Mouse (Mus musculus) left cerebral cortex, adult 8-10 months (tissue): ENCODE data around the gene Esyt2. TPM values are rescaled to one million over a fixed set of nuclear protein-coding genes. Genes with fewer than 3 reads are reported as not detected.

Experiments used
- DNase-seq, 2 experiments: peaks; one replicate each; pipeline ENCODE4 v3.0.0; 2022; ENCODE audit warnings: low spot score in 2 of 2
- total RNA-seq, 4 experiments: library from RNA; stranded (reverse); gene quantifications; 2 replicates each; pipeline ENCODE4 v1.2.4; 2022

The Esyt2 gene
- total RNA-seq, 4 experiments from 2014 or later: 57.4 to 67.5 (median 61.3) TPM

GRCm38 (mm10) chr12:116354694-116355093 lies 73.7 kb downstream of the Esyt2 start:
- DNase-seq: no peak

- no peak for DNase-seq
Observed at GRCm38 (mm10) chr12:116362091-116362490, 81.1 kb downstream of the Esyt2 start.

- DNase-seq: no peak
Observed at GRCm38 (mm10) chr12:116366900-116367299, 85.9 kb downstream of the Esyt2 start.

- no peak for DNase-seq
Observed at GRCm38 (mm10) chr12:116367346-116367745, 86.3 kb downstream of the Esyt2 start.

GRCm38 (mm10) chr12:116368857-116369256 lies 87.9 kb downstream of the Esyt2 start:
- no peak for DNase-seq

GRCm38 (mm10) chr12:116383101-116383500 lies 102.1 kb downstream of the Esyt2 start:
- DNase-seq: no peak

- no peak for DNase-seq
Observed at GRCm38 (mm10) chr12:116383995-116384394, 103.0 kb downstream of the Esyt2 start.

- DNase-seq: no peak
Observed at GRCm38 (mm10) chr12:116386802-116387201, 105.8 kb downstream of the Esyt2 start.

GRCm38 (mm10) chr12:116389868-116390267 lies 108.9 kb downstream of the Esyt2 start:
- no peak for DNase-seq

- DNase-seq: no peak
Observed at GRCm38 (mm10) chr12:116394327-116394726, 113.3 kb downstream of the Esyt2 start.

GRCm38 (mm10) chr12:116395312-116395711 lies 114.3 kb downstream of the Esyt2 start:
- no peak for DNase-seq

- DNase-seq: no peak
Observed at GRCm38 (mm10) chr12:116396072-116396695, 115.2 kb downstream of the Esyt2 start.

- peak in 1 of 2 experiments; percentile 22 for DNase-seq
Observed at GRCm38 (mm10) chr12:116404012-116404679, 123.2 kb downstream of the Esyt2 start.

- peak; percentile 92 to 97 for DNase-seq
Observed at GRCm38 (mm10) chr12:116405045-116405835, 124.2 kb downstream of the Esyt2 start, which contains the start of gene Ncapg2. Gene Ncapg2 (plus strand): TSS chr12:116405402.

GRCm38 (mm10) chr12:116405836-116406155 lies 124.8 kb downstream of the Esyt2 start:
- DNase-seq: no peak

GRCm38 (mm10) chr12:116407883-116408282 lies 126.9 kb downstream of the Esyt2 start:
- DNase-seq: no peak

- no peak for DNase-seq
Observed at GRCm38 (mm10) chr12:116414941-116415340, 133.9 kb downstream of the Esyt2 start.

GRCm38 (mm10) chr12:116416514-116416913 lies 135.5 kb downstream of the Esyt2 start:
- no peak for DNase-seq

- no peak for DNase-seq
Observed at GRCm38 (mm10) chr12:116421656-116422055, 140.7 kb downstream of the Esyt2 start.

GRCm38 (mm10) chr12:116425392-116425791 lies 144.4 kb downstream of the Esyt2 start:
- no peak for DNase-seq

- DNase-seq: no peak
Observed at GRCm38 (mm10) chr12:116433742-116434141, 152.7 kb downstream of the Esyt2 start.

GRCm38 (mm10) chr12:116435232-116435631 lies 154.2 kb downstream of the Esyt2 start:
- no peak for DNase-seq
